Comparison of ENCODE assay signal across 7 mouse cellular contexts in the genomic region with DNA sequence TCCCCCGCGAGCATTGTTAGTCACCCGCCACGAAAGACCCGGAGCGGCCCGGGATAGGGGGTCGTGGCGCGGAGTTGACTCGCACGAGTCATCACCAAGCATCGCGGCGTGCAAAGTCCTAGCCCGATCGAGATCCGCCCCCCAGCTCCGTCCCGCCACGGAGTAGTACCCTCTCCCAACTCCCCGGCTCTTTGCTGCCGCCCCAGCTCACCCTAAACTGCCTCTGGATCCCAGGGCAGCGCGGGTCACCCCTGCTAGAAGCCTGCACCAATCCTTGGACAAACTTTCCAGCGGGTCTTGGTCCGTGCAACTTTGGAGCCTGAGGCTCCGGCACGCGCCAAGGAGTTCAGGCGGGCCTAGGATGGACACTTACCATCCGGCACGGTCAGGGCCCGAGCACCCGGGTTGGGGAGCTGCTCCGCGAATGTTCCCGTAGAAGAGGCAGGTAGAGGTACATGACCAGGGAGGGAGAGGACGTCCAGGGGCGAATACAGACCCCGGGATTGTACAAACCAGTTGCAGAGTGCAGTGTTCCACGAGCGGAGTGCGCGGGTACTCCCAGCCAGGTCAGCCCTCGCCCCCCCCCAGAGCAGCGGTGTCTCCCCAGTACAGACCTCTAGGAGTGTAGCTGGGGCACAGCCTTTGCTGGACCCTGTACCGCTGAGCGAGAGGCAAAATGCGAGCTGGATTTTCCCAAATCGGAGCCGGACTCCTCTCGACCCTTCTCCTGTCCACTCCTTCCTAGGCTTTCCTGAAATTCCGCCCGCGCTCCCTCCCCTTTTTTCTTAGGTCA. TPM values are rescaled to one million over a fixed set of nuclear protein-coding genes. Genes with fewer than 3 reads are reported as not detected.
A peak's percentile ranks its signal among the peaks of the same experiment; 100 is the strongest.
DNase-seq lines count a peak whose midpoint lies in the region; ATAC-seq lines count a peak whose summit lies in the region.

No protein-coding gene starts in this region.

- H3K9me3 ChIP-seq in forebrain, embryonic 12.5 days: no peaks in the 10 kb centered on the region
- H3K9me3 ChIP-seq in hindbrain, embryonic 11.5 days (ENCODE audit: control insufficient read depth, low read length): no peaks in the 10 kb centered on the region
- no peaks in the 10 kb centered on the region for H3K9me3 ChIP-seq in limb, embryonic 13.5 days
- H3K9me3 ChIP-seq in midbrain, embryonic 15.5 days: no peaks in the 10 kb centered on the region

- peak overlapping the region; percentile 65 for H3K4me3 ChIP-seq in forebrain, embryonic 12.5 days (replicated peaks)
- H3K4me3 ChIP-seq in hindbrain, embryonic 11.5 days (ENCODE audit: low read depth, low read length): peak overlapping the region; percentile 66
- H3K4me3 ChIP-seq in limb, embryonic 13.5 days: peak overlapping the region; percentile 72
- peak overlapping the region; percentile 56 for H3K4me3 ChIP-seq in midbrain, embryonic 15.5 days

- under 1% methylated on average over 56 of the region's 56 CpGs for WGBS in forebrain, embryonic 12.5 days
- under 1% methylated on average over 56 of the region's 56 CpGs for WGBS in hindbrain, embryonic 11.5 days
- under 1% methylated on average over 55 of the region's 56 CpGs for WGBS in limb, embryonic 13.5 days
- WGBS in midbrain, embryonic 15.5 days: under 1% methylated on average over 55 of the region's 56 CpGs

- H3K27me3 ChIP-seq in forebrain, embryonic 12.5 days: 0 out of 2 replicates have a peak, but pooled peaks cover 11% of the 10 kb centered on the region
- H3K27me3 ChIP-seq in hindbrain, embryonic 11.5 days (ENCODE audit: control insufficient read depth, insufficient read depth, low read length): no peaks in the 10 kb centered on the region
- H3K27me3 ChIP-seq in limb, embryonic 13.5 days: peaks cover 3% of the 10 kb centered on the region; the same call in 1 of the 2 replicates
- H3K27me3 ChIP-seq in midbrain, embryonic 15.5 days (replicated peaks): peaks cover 4% of the 10 kb centered on the region

- peak overlapping the region; percentile 95 for H3K4me2 ChIP-seq in forebrain, embryonic 12.5 days
- peak overlapping the region; percentile 98 for H3K4me2 ChIP-seq in hindbrain, embryonic 11.5 days (replicated peaks; ENCODE audit: low read depth, low read length)
- H3K4me2 ChIP-seq in limb, embryonic 13.5 days (replicated peaks): peak overlapping the region; percentile 90
- peak overlapping the region; percentile 98 for H3K4me2 ChIP-seq in midbrain, embryonic 15.5 days

- ATAC-seq in forebrain, embryonic 12.5 days (ENCODE audit: low FRiP score): peak; percentile 84
- ATAC-seq in hindbrain, embryonic 11.5 days (ENCODE audit: low FRiP score): peak; percentile 82
- peak; percentile 81 for ATAC-seq in limb, embryonic 13.5 days (ENCODE audit: low FRiP score, low read depth)
- ATAC-seq in midbrain, embryonic 15.5 days (replicated peaks): peak; percentile 79

- H3K9ac ChIP-seq in forebrain, embryonic 12.5 days: peak overlapping the region; percentile 68
- peak overlapping the region; percentile 68 for H3K9ac ChIP-seq in hindbrain, embryonic 11.5 days (ENCODE audit: low read depth, low read length)
- H3K9ac ChIP-seq in limb, embryonic 13.5 days: peak overlapping the region; percentile 74
- H3K9ac ChIP-seq in midbrain, embryonic 15.5 days: peak overlapping the region; percentile 49

- peaks cover 13% of the 10 kb centered on the region for H3K4me1 ChIP-seq in forebrain, embryonic 12.5 days
- H3K4me1 ChIP-seq in hindbrain, embryonic 11.5 days (replicated peaks; ENCODE audit: control insufficient read depth, insufficient read depth, low read length): no peaks in the 10 kb centered on the region; the same call in 1 of the 2 replicates
- peaks cover 11% of the 10 kb centered on the region; the same call in 1 of the 2 replicates for H3K4me1 ChIP-seq in limb, embryonic 13.5 days
- H3K4me1 ChIP-seq in midbrain, embryonic 15.5 days: peaks cover 22% of the 10 kb centered on the region

- peak overlapping the region; percentile 46; the same call in 1 of the 2 replicates for H3K27ac ChIP-seq in forebrain, embryonic 12.5 days
- H3K27ac ChIP-seq in hindbrain, embryonic 11.5 days (ENCODE audit: low read depth, low read length): no peak overlapping the region
- peak overlapping the region; percentile 73; the same call in 1 of the 2 replicates for H3K27ac ChIP-seq in limb, embryonic 13.5 days
- H3K27ac ChIP-seq in midbrain, embryonic 15.5 days: no peak overlapping the region

- no peaks in the 10 kb centered on the region for H3K36me3 ChIP-seq in forebrain, embryonic 12.5 days (replicated peaks)
- no peaks in the 10 kb centered on the region for H3K36me3 ChIP-seq in hindbrain, embryonic 11.5 days (ENCODE audit: control insufficient read depth, insufficient read depth, low read length)
- H3K36me3 ChIP-seq in limb, embryonic 13.5 days: no peaks in the 10 kb centered on the region
- no peaks in the 10 kb centered on the region for H3K36me3 ChIP-seq in midbrain, embryonic 15.5 days (replicated peaks)

- peak; percentile 87 for DNase-seq in R1 (ENCODE audit: low read depth, low spot score)
- peak; percentile 17 for DNase-seq in c-Kit-positive CD71-negative TER-119-negative erythroid progenitor cells, embryonic 14.5 days (ENCODE audit: low read depth)
- peak; percentile 89 for DNase-seq in hindbrain, embryonic 11.5 days (ENCODE audit: low spot score)
- peak; percentile 28 for DNase-seq in thymus, postnatal 14 days

RNA-seq across cellular contexts. Expression of gene Tet1, which starts 21.8 kb away (rescaled TPM):
- 36.5 and 39.2 TPM in 2 replicates for polyA plus RNA-seq in forebrain, embryonic 12.5 days (2016; fragmentation: Nextera tagmentation; extraction: Ambion mirVana)
- polyA plus RNA-seq in hindbrain, embryonic 11.5 days (2014; fragmentation: Nextera tagmentation; extraction: Ambion mirVana): 32.9 and 41.5 TPM in 2 replicates
- polyA plus RNA-seq in limb, embryonic 13.5 days (2015; fragmentation: Nextera tagmentation; extraction: Ambion mirVana): 30.8 and 32.0 TPM in 2 replicates
- 41.8 and 43.0 TPM in 2 replicates for polyA plus RNA-seq in midbrain, embryonic 15.5 days (2015; fragmentation: Nextera tagmentation; extraction: Ambion mirVana)

RNA-seq across cellular contexts. Expression of gene Slc25a16, which starts 33.4 kb away (rescaled TPM):
- 13.0 and 13.1 TPM in 2 replicates for polyA plus RNA-seq in forebrain, embryonic 12.5 days (2016; fragmentation: Nextera tagmentation; extraction: Ambion mirVana)
- polyA plus RNA-seq in hindbrain, embryonic 11.5 days (2014; fragmentation: Nextera tagmentation; extraction: Ambion mirVana): 11.6 and 12.9 TPM in 2 replicates
- polyA plus RNA-seq in limb, embryonic 13.5 days (2015; fragmentation: Nextera tagmentation; extraction: Ambion mirVana): 10.9 and 12.0 TPM in 2 replicates
- polyA plus RNA-seq in midbrain, embryonic 15.5 days (2015; fragmentation: Nextera tagmentation; extraction: Ambion mirVana): 13.9 and 14.3 TPM in 2 replicates

RNA-seq across cellular contexts. Expression of gene Dna2, which starts 59.8 kb away (rescaled TPM):
- 24.1 and 25.6 TPM in 2 replicates for polyA plus RNA-seq in forebrain, embryonic 12.5 days (2016; fragmentation: Nextera tagmentation; extraction: Ambion mirVana)
- polyA plus RNA-seq in hindbrain, embryonic 11.5 days (2014; fragmentation: Nextera tagmentation; extraction: Ambion mirVana): 18.7 and 18.9 TPM in 2 replicates
- polyA plus RNA-seq in limb, embryonic 13.5 days (2015; fragmentation: Nextera tagmentation; extraction: Ambion mirVana): 17.3 and 20.2 TPM in 2 replicates
- polyA plus RNA-seq in midbrain, embryonic 15.5 days (2015; fragmentation: Nextera tagmentation; extraction: Ambion mirVana): 4.4 and 4.8 TPM in 2 replicates

Comparison
In these comparisons a context has a peak if more than half of its experiments do, and no peak if none do; other contexts are left out.
1. DNase-seq: peak in every context shown above with its lines; median percentile 89 in hindbrain, embryonic 11.5 days; 87 in R1; 28 in thymus, postnatal 14 days; 17 in c-Kit-positive CD71-negative TER-119-negative erythroid progenitor cells, embryonic 14.5 days.
2. H3K27ac ChIP-seq: peak in forebrain, embryonic 12.5 days (single experiment) and limb, embryonic 13.5 days (single experiment); none in hindbrain, embryonic 11.5 days (single experiment) and midbrain, embryonic 15.5 days (single experiment).
3. Peak in every context shown above with its lines, with median percentiles within 50 percentile points of each other: ATAC-seq, H3K4me2 ChIP-seq, H3K4me3 ChIP-seq and H3K9ac ChIP-seq.